Mouse (Mus musculus) frontal cortex, adult (tissue): ENCODE measurements at regions not wholly inside any gene's neighbourhood (a gene's known extent, or its start where the extent isn't known, plus 50 kb on each side); places are given as distances from the start of the nearest gene placed in this dataset.
"Not testable (repeated sequence)": the region's sequence is repeated elsewhere in the genome, so short reads cannot be mapped to it uniquely, and the experiment has no call there.

ENCODE experiments used
- ATAC-seq: cut with Nextera tagmentation; 2 replicates; pipeline ENCODE4 v1.9.2; 2017; ENCODE audit warnings: mild to moderate bottlenecking, moderate library complexity, mixed read lengths; ENCODE audit not compliant: low TSS enrichment

DNA sequence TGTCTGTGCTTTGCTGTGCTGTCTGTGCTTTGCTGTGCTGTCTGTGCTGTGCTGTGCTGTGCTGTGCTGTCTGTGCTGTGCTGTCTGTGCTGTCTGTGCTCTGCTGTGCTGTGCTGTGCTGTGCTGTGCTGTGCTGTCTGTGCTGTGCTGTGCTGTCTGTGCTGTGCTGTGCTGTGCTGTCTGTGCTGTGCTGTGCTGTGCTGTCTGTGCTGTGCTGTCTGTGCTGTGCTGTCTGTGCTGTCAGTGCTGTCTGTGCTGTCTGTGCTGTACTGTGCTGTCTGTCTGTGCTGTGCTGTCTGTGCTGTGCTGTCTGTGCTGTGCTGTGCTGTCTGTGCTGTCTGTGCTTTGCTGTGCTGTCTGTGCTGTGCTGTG is 196.5 kb downstream of the Tcp10c start:
- ATAC-seq: not testable (repeated sequence)

GRCm38 (mm10) chr17:13551693-13552404 is 197.5 kb downstream of the Tcp10c start:
- ATAC-seq: peak; percentile 63

DNA sequence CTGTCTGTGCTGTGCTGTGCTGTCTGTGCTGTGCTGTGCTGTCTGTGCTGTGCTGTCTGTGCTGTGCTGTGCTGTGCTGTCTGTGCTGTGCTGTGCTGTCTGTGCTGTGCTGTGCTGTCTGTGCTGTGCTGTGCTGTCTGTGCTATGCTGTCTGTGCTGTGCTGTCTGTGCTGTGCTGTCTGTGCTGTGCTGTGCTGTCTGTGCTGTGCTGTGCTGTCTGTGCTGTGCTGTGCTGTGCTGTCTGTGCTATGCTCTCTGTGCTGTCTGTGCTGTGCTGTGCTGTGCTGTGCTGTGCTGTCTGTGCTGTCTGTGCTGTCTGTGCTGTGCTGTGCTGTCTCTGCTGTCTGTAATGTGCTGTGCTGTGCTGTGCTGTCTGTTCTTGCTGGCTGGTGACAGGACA is 198.5 kb downstream of the Tcp10c start:
- not testable (repeated sequence) for ATAC-seq

- not testable (repeated sequence) for ATAC-seq
These were observed 201.1 kb downstream of the Tcp10c start for GRCm38 (mm10) chr17:13555311-13556059.

DNA sequence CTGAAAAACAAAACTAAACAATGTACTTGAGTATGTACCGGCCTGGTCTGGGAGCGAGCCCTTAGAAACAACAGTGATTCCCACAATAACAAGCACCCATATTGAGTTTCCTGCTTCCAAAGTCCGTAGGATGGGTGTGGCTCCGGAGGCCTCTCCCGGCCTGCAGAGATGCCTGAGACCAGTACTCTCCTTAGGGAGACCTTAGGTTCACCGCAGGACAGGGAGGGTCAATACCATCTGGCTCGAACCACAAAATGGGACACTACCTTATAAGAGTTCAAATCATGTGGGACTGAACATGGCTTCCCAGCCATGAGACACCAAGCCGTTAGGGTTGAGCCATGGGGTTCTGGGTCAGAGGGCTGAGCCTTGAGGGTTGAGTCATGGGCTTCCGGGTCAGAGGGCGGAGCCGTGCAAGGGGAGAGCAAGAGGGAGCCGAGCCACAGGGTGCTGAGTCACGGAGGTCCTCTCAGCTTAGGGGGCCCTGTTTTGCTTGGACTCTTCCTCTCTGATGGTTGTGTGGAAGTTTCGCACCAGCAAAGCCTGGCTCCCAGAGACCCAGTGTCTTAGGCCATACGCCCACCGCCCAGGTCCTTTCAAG is 201.8 kb downstream of the Tcp10c start:
- not testable (repeated sequence) for ATAC-seq

DNA sequence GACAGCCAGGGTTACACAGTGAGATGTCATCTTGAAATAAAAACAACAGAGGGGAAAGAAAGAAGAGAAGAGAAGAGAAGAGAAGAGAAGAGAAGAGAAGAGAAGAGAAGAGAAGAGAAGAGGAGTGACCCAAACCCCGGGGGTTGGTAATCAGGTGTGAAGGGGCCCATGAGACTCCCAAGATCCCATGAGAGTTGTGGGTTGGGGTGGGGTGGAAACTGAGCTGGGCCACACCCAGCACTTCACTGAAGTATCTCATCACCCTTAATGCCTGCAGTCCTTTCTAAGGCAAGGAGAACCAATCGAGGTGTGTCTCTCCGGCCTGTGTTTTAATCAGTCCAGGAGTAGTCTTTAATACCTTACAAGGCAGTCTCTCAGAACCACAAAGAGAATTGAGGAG is 201.5 kb upstream of the Afdn start:
- ATAC-seq: no peak

DNA sequence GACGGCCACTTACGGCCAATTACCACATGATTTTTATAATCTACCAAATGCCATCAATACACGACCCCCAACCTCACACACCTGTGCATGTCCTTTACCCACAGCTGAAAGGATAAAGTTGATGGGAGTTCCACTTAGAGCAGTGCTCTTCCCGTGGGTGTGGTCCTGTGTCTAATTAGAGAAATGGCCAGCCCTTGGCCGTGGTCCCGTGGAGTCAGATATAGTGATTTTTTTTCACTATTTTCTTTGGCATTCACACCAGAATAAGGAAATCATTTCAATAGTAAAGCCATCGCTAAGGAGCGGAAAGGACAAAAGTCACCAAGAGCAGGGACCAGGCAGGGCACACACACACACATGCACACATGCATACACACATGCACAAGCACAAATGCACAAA is 199.0 kb upstream of the Afdn start:
- ATAC-seq: no peak

- ATAC-seq: no peak
These were observed 197.4 kb upstream of the Afdn start for GRCm38 (mm10) chr17:13562974-13563373.

- no peak for ATAC-seq
These were observed 195.5 kb upstream of the Afdn start for GRCm38 (mm10) chr17:13564800-13565199.

DNA sequence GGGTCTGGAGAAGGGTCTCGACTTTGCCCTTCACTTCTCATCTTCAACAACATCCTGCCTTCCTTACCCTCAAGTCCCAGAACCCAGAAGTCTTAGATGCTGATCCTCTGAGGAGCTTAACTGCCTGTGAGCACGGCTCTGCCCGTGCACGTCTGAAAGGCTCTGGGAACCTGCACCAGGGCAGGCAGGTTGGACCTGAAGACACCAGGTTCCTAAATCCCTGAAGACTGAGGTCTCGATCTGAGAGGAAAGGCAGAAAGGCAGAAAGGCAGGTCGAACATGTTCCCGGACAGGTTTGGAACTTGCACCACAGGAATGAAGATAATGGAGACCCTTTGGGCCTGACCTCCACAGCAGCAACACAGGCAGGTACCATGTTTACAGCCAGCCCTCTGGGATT is 193.7 kb upstream of the Afdn start:
- no peak for ATAC-seq

DNA sequence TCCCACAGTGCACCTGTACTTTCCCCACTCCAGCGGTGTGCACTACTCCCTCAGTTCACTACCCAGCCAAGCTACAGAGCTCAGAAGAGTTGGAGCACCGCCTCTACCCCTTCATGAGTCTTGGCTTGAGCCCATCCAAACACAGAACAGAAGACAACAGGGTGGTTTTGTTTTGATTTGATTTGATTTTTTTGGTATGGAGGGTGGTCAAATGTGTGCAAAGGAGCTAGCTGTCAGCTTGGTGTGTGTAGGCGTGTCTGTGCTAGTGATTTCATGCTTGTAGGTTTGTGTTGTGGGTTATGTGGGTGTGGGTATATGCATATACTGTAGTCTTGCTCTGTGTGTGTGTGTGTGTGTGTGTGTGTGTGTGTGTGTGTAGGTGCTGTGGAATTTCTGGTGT is 193.2 kb upstream of the Afdn start:
- ATAC-seq: peak; percentile 80

- no peak for ATAC-seq
These were observed 189.5 kb upstream of the Afdn start for GRCm38 (mm10) chr17:13570796-13571195.

- no peak for ATAC-seq
These were observed 188.0 kb upstream of the Afdn start for GRCm38 (mm10) chr17:13572204-13572833.

DNA sequence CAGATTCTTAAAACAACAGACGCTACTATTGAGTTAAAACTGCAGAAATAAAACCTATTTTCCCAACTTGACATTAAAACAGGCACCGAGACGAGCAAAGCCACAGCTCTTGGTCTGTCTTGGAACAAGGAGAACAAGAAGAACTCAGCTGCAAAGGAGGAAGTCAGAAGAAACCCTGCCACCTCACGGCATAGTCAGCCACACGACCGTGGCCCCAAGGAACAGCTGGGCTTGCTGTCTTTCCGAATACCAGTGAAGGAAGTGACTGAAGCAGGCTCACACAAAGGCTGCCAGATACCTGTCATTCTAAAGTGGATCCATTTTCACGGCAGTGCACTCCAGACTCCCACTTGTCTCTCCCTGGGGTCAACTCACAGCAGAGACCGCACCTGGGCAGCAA is 187.3 kb upstream of the Afdn start:
- ATAC-seq: no peak

- no peak for ATAC-seq
These were observed 186.2 kb upstream of the Afdn start for GRCm38 (mm10) chr17:13574122-13574521.

DNA sequence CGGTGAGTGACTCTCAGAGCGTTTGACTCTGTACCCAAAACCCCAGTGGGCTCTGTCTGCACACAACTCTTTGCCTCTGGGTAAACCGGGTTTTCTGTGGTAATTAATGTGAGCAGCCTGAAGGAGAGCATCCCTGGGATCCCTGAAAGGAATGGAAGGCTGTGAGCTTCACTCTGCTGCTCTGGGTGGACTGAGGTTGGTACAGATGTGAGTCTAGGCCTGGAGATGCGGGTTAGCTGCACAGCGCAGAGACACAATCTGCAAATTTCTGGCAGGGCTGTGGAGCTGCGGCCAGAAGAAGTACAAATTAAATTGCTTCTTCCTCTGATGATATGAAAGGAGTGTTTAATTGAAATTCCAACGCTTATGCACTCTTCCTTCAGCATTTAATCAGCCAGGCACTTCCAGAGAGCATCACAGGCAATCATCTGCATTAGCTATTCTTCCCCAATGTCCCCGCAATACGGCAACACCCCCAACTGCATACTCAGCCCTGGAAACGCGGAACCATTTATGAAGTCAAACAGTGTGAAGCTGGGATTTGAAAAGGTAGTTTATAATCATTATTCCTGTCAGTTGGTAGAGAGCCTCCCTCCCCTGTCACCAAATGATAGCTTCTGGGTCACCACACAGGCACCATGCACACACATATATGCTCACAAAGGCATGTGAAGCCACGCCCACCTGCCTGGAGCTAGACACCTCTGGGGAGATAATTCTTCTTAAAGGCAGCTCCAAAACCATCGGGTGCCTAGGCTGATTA is 185.5 kb upstream of the Afdn start:
- no peak for ATAC-seq

GRCm38 (mm10) chr17:13577798-13578197 is 182.5 kb upstream of the Afdn start:
- peak; percentile 82 for ATAC-seq

DNA sequence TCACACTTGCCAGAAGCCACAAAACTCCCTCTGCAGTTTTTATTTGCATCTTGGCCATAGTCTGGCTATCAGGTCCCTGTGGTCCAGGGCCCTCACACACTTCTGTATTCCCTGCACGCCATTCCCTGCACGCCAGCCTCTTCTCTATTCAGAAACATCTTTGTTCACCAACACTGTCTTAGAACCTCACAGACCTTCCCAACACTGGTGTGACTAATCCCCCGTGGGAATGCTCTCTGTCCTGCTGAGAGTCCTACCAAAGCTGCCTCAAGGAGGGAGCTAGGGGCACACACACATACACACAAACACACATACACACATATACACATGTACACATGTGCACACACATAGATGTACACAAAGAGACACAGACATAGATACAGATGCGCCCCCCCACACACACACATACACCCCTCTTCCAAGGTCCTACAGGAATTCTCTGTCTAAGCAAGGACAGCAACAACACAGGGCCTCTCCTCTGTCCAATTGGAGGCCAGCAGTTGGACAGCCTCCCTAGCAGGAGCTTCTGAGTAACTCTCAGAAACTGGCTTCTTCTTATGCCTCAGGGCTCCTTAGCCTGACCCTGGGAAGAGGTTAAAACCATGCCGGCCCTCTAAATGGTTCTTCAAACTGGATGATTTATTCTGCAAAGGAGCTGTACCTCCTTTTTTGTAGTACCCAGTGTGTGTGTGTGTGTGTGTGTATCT is 179.0 kb upstream of the Afdn start:
- no peak for ATAC-seq

DNA sequence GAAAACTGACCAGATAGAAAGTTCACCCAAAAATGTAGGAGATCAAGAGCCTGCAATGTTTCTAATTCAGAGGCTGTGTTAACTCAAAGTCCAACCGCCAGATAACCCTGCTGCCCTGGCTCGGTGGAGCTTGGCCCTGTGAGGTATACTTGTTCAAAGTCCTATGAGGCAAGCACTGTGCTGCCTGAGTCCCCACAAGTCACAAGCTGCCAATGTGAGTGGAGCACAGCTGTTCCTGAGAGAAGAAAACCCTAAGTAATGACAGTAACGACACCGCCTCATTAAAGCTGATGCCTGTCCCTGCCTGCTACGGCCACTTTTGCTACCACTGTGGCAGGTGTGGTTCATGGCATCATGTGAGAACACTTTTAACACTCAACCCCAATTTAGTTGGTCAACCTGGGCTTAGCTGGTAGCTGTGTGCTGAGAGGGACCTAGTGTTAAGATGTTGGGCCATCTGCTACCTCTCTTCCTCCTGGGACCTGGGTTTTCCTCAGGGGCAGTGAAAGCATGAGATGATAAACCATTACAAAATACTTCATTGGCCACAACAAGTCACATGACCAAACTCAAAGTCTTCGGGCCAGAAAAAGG is 178.2 kb upstream of the Afdn start:
- no peak for ATAC-seq

- peak; percentile 57; the same call in 1 of the 2 replicates for ATAC-seq
These were observed 176.7 kb upstream of the Afdn start for GRCm38 (mm10) chr17:13583475-13584233.
